Mouse (Mus musculus): ENCODE measurements around the gene Gm17087.

DNA sequence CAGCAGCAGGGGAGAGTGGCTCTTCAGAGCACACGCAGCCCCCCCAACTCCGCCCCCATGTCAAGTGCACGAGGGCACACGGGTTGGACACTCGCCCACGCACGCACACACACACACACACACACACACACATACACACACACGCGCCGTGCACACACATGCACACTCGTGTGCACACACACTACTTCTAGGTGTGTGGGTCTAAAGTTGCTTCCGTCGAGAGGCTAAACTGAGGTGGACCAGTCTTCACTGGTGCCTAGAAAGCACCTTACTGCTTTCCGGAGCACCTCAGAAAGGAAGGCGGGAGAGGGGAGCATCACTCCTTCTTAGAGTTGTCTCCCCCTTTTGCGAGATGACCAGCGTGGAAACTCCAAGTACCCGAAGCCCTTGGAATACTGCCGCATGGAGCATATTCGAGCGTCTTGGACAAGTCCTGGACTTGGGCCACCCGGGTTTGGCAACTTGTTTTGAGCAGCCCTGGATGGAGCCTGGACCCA, 41.5 kb downstream of the Gm17087 start, which contains the start of gene Pde10a:
- no peak for TF ChIP-seq CTCF (IDR thresholded peaks at IDR 0.05; ENCODE audit: low read depth)
- no peak for TF ChIP-seq EP300 (IDR thresholded peaks at IDR 0.05; ENCODE audit: low read depth)

Data from liver, postnatal 0 days (tissue).